Mouse (Mus musculus) liver, embryonic 13.5 days (tissue): ENCODE results near the gene Scrn1. TPM values are rescaled to one million over a fixed set of nuclear protein-coding genes. Genes with fewer than 3 reads are reported as not detected.

Source experiments
- ATAC-seq: fragments of 200-750 bp; cut with Nextera tagmentation; 2 replicates; pipeline ENCODE4 v1.8.0; 2017; ENCODE audit warnings: low read depth, mild to moderate bottlenecking, moderate number of reproducible peaks, moderate library complexity
- DNase-seq: peaks from one replicate; pipeline ENCODE4 v3.0.0; 2022
- H3K27ac ChIP-seq: fragments of 300-500 bp; sonication (generic); 2 replicates; pipeline ENCODE4 v1.5.1; 2015; ENCODE audit warnings: moderate library complexity, mild to moderate bottlenecking, inconsistent platforms
- H3K27me3 ChIP-seq: fragments of 300-500 bp; sonication (generic); 2 replicates; pipeline ENCODE4 v1.6.1; 2015; ENCODE audit warnings: mild to moderate bottlenecking, inconsistent platforms
- H3K36me3 ChIP-seq: fragments of 300-500 bp; sonication (generic); 2 replicates; pipeline ENCODE4 v1.6.1; 2015; ENCODE audit warnings: mild to moderate bottlenecking, inconsistent platforms
- H3K4me1 ChIP-seq: fragments of 300-500 bp; sonication (generic); replicated peaks from 2 replicates; pipeline ENCODE4 v1.6.1; 2015; ENCODE audit warnings: inconsistent platforms
- H3K4me2 ChIP-seq: fragments of 300-500 bp; sonication (generic); 2 replicates; pipeline ENCODE4 v1.6.1; 2015; ENCODE audit warnings: inconsistent platforms, mild to moderate bottlenecking, moderate library complexity
- H3K4me3 ChIP-seq: fragments of 300-500 bp; sonication (generic); replicated peaks from 2 replicates; pipeline ENCODE4 v1.5.1; 2015; ENCODE audit warnings: mild to moderate bottlenecking, inconsistent platforms
- H3K9ac ChIP-seq: fragments of 300-500 bp; sonication (generic); 2 replicates; pipeline ENCODE4 v1.6.1; 2015; ENCODE audit warnings: mild to moderate bottlenecking, inconsistent platforms
- H3K9me3 ChIP-seq: fragments of 300-500 bp; sonication (generic); replicated peaks from 2 replicates; pipeline ENCODE4 v1.6.1; 2016; ENCODE audit warnings: inconsistent platforms
- WGBS: fragments of 180-500 bp; shearing (Covaris S2); methylation state at CpG from one replicate; pipeline ENCODE4 v1.1.7; 2015; ENCODE audit not compliant: insufficient replicate concordance; 5-methylcytosine and 5-hydroxymethylcytosine counted together
- polyA plus RNA-seq: library from polyadenylated mRNA; unstranded; fragments of >200 nt; fragmentation: Nextera tagmentation; extraction: Ambion mirVana; gene quantifications from 2 replicates; pipeline ENCODE4 v1.2.1, GENCODE M21; 2015

The Scrn1 gene
- polyA plus RNA-seq, result 0.22 and 0.54 TPM in 2 replicates

DNA sequence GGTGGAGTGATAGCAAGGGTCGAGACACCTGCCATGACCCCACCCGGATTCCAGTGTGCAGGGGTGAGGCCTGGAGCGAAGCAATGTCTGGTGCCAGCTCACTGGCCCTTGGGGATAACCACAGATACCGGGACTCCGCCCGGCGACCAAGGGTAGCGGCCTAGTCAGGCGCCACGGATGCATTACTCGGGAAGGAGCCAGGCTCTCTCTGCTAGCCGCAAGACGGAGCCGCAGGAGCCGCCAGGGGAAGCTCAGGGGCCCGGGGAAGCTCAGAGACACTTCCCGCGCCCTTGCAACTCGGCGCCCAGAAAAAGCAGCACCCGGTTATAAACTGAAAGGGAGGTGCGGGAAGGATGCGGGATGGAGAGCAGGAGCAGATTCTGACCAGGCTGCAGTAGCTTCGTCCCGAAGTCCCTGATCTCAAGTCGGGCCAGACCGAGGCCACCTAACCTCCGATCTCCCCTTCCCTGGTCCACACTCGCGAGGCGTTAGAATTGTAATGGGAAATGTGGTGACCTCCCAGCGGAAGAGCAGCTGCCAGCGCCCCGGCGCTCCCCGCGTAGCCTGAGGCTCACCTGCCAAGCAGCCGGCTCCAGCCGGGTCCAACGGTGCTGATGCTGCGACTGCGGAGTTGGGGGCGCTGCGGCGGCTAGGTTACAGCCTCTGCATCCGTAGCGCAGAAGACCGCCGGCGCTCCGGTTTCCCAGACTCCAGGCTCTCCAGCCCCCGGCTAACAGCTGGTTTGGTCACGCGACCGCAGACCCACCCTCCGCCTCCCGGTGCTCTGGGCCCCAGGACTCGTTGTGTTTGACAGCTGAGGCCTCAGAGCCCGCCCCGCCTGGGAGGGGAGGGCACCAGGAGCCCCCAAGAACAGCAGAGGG, at the start of gene Scrn1:
TSS of gene Scrn1 (minus strand) at position 825 of the 881 bp plus-strand sequence.
- Histone ChIP-seq H3K4me3 (peak within 1 kb of the TSS; percentile 50), H3K9me3 (no peaks in the 10 kb centered on the region), H3K4me2 (peak within 1 kb of the TSS; percentile 69), H3K9ac (no peak within 1 kb of the TSS; the same call in 1 of the 2 replicates), H3K4me1 (peaks cover 13% of the 10 kb centered on the region), H3K27me3 (peaks cover 49% of the 10 kb centered on the region), H3K36me3 (no peaks in the 10 kb centered on the region), H3K27ac (no peak within 1 kb of the TSS)
- 1% methylated on average over 60 of the region's 60 CpGs for WGBS
- DNase-seq, result peak; percentile 2
- no peak for ATAC-seq

DNA sequence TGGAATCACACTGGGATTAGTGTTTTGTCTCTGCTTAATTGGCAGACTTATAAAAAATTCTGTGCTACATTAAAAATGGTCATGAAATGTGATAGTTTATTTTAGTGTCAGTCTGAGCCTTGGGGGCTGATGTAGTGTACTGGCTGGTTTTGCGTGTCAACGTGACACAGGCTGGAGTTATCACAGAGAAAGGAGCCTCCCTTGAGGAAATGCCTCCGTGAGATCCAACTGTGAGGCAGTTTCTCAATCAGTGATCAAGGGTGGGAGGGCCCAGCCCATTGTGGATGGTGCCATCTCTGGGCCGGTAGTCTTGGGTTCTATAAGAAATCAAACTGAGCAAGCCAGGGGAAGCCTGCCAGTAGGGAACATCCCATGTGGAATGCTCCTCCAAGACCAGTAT, 40.0 kb upstream of the Scrn1 start:
- 46% methylated on average over 4 of the region's 4 CpGs for WGBS
- H3K4me2 ChIP-seq, result no peak overlapping the region
- peaks cover 2% of the 10 kb centered on the region; the same call in 1 of the 2 replicates for H3K4me1 ChIP-seq
- H3K9ac ChIP-seq, result no peak overlapping the region
- H3K27me3 ChIP-seq, result no peaks in the 10 kb centered on the region
- ATAC-seq, result no peak
- no peak overlapping the region for H3K27ac ChIP-seq
- no peak for DNase-seq
- no peaks in the 10 kb centered on the region for H3K9me3 ChIP-seq
- H3K36me3 ChIP-seq, result no peaks in the 10 kb centered on the region
- no peak overlapping the region for H3K4me3 ChIP-seq

DNA sequence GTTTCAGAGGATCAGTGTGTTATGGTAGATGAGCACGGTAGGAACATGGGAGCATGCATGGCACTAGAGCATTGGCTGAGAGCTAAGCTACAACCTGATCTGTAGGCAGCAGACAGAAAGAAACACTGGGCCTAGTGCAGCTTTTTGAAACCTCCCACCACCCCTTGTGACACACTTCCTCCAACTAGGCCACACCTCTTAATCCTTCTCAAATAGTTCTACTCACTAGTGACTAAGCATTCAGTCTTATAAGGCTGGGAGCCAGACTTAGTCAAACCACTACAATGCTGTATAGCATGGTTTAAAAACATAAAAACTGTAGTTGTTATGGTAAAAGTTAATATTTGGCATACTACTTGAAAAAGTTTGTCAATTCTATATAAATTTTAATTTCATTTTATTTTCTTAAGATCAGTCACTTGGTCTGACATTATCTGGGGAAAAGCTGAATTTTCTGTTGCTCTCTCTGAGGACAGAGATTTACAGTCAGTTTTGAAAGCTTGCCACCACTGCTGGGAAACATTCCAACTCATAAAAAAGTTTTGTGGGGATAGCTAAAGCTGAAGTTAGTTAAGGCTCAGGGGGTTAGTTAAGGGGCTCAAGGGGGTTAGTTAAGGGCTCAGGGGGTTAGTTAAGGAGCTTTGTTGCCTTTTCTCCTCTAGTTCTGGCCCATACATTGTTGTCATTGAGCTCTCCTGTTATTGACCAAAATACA, 37.9 kb upstream of the Scrn1 start:
- no peak for ATAC-seq
- H3K4me1 ChIP-seq, result peaks cover 7% of the 10 kb centered on the region
- no peak overlapping the region for H3K27ac ChIP-seq
- no peaks in the 10 kb centered on the region for H3K36me3 ChIP-seq
- WGBS, result 82% methylated on average over 1 of the region's 1 CpGs
- H3K9me3 ChIP-seq, result no peaks in the 10 kb centered on the region
- no peaks in the 10 kb centered on the region for H3K27me3 ChIP-seq
- DNase-seq, result no peak
- H3K9ac ChIP-seq, result no peak overlapping the region
- H3K4me3 ChIP-seq, result no peak overlapping the region
- H3K4me2 ChIP-seq, result no peak overlapping the region

DNA sequence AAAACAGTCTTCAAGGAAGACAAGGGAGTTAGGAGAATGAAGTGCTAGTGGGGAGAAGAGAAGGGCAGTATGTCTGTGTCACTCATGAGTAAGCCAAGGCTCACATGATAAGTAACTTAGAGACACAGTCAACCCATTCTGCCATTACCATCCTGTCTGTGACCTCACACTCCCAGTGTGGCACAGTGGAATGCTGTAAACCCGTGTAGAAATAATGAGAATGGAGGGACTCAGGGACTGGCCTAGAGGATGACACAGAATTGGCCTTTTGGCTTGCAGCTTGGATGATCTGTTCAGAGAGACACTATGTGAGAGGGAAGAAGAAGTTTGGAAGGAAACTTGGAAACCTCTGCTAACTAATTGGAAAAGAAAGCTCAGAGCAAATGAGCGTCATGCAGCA, 36.6 kb upstream of the Scrn1 start:
- H3K9ac ChIP-seq, result no peak overlapping the region
- H3K27me3 ChIP-seq, result no peaks in the 10 kb centered on the region
- H3K27ac ChIP-seq, result no peak overlapping the region
- ATAC-seq (no peak), DNase-seq (no peak)
- H3K4me2 ChIP-seq, result no peak overlapping the region
- no peak overlapping the region for H3K4me3 ChIP-seq
- 74% methylated on average over 2 of the region's 2 CpGs for WGBS
- no peaks in the 10 kb centered on the region for H3K36me3 ChIP-seq
- peaks cover 7% of the 10 kb centered on the region for H3K4me1 ChIP-seq
- H3K9me3 ChIP-seq, result no peaks in the 10 kb centered on the region

DNA sequence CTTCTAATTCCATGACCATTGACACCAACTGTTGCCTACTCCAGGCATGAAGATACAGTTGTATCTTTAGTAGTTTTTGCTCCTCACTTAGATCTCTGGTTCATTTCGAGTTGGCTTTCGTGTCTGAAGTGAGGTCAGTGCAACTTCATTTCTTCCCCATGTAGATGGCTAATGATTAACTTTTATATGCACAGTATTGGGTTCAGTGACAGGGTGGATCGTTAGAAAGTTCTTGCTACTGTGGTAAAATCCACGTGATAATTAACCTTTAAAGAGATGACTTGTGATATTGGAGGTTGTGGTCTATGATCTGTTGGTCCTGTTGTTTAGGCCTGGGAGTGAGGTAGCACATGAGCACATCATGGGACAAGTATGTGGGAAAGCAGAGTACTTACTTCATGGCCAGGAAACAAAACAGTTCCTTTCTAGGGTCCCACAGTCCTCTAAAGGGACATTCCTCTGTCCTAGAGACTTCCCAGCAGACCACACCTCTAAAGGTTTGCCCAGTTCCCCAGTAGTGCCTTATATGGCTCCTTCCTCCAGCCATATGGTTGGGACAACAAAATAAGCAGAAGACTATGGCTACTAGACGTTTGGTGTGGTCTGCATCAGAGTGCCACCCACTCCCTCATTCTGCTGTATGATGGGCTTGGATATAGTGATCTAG, 34.5 kb upstream of the Scrn1 start:
- Histone ChIP-seq H3K9me3 (no peaks in the 10 kb centered on the region), H3K9ac (no peak overlapping the region), H3K36me3 (no peaks in the 10 kb centered on the region), H3K4me3 (no peak overlapping the region), H3K27ac (no peak overlapping the region; the same call in 1 of the 2 replicates), H3K4me2 (no peak overlapping the region), H3K27me3 (peaks cover 10% of the 10 kb centered on the region), H3K4me1 (peaks cover 12% of the 10 kb centered on the region)
- ATAC-seq, result 0 out of 2 replicates have a peak, but pooled peaks have one; percentile 26
- DNase-seq, result no peak
- WGBS, result 50% methylated on average over 5 of the region's 5 CpGs

DNA sequence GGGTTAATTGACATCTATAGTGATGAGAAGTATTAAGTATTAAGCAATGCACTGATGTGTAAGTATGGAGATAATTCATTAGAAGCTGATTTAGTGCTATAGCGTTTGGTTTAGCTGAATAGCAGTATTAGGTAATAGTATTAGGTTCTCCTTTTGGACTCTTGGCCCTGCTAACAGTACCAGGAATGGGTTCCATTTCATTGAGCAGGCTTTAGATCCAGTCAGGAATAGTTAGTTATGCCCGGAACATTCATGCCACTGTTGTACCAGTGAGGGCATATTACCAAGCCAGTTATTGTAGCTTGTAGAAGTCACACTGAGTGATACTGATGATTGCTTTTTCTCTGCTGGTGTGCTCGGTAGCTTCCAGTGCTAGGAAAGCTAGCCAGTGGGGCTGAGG, 31.4 kb upstream of the Scrn1 start:
- no peaks in the 10 kb centered on the region for H3K9me3 ChIP-seq
- no peak overlapping the region for H3K27ac ChIP-seq
- WGBS, result 71% methylated on average over 3 of the region's 3 CpGs
- H3K4me2 ChIP-seq, result no peak overlapping the region
- H3K36me3 ChIP-seq, result no peaks in the 10 kb centered on the region
- no peak overlapping the region for H3K4me3 ChIP-seq
- peaks cover 16% of the 10 kb centered on the region for H3K27me3 ChIP-seq
- peaks cover 34% of the 10 kb centered on the region for H3K4me1 ChIP-seq
- DNase-seq (no peak), ATAC-seq (no peak)
- H3K9ac ChIP-seq, result no peak overlapping the region

DNA sequence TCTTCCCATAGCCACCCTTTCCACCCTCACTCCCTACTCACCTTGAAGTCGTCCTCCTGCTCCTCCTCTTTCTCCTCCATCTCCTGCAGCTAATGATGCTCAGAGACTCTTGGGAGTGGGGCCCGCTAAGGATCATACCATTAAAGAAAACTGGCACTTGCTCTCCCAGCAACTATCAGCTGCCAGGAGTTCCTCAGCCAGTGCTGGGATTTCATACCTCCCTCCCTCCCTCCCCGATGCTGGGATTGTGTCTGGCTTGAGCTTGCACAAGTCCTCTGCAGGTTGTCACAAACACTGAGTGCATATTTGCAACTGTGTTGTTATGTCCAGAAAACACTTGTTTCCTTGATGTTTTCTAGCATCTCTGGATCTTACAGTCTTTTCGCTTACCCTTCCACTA, 30.9 kb upstream of the Scrn1 start, which contains the start of gene Fkbp14:
TSS of gene Fkbp14 (minus strand) at position 101 of the 400 bp plus-strand sequence.
- WGBS, result 67% methylated on average over 4 of the region's 4 CpGs
- Histone ChIP-seq H3K9me3 (no peaks in the 10 kb centered on the region), H3K4me2 (peak within 1 kb of the TSS; percentile 96), H3K36me3 (no peaks in the 10 kb centered on the region), H3K27ac (no peak within 1 kb of the TSS), H3K4me3 (peak within 1 kb of the TSS; percentile 78; the same call in 1 of the 2 replicates), H3K4me1 (peaks cover 34% of the 10 kb centered on the region), H3K27me3 (peaks cover 16% of the 10 kb centered on the region), H3K9ac (0 out of 2 replicates have a peak within 1 kb of the TSS, but pooled peaks have one; percentile 82)
- no peak for DNase-seq
- no peak for ATAC-seq

DNA sequence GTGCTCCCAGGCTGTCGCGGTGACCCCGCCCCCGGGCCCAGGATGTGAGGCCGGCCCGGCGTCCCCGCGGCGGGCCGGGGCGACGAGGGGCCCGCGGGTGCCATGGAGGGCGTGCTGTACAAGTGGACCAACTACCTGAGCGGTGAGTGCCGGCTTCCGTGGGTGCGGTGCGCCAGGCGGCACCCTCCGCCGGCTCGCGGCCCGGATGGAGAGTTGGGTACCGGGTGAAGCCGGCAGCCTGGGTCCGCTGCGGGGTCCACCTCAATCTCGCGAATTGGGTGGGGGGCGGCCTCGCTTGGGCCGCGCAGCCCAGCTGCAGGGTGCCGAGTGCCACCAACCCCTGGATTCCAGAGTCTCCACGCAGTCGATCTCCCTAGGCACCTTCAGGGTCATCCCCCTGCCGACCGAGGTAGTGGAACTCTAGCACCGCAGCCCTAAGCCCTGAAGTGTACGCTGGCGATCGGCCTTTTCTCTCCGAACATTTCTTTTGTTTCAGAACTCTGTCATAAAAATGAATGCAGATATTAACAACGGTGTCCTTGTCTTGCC, 29.1 kb upstream of the Scrn1 start:
- Histone ChIP-seq H3K36me3 (no peaks in the 10 kb centered on the region), H3K9me3 (no peaks in the 10 kb centered on the region), H3K4me3 (peak overlapping the region; percentile 78), H3K27ac (peak overlapping the region; percentile 32; the same call in 1 of the 2 replicates), H3K4me2 (peak overlapping the region; percentile 96), H3K4me1 (peaks cover 37% of the 10 kb centered on the region), H3K27me3 (peaks cover 16% of the 10 kb centered on the region), H3K9ac (peak overlapping the region; percentile 82)
- no peak for DNase-seq
- WGBS, result under 1% methylated on average over 48 of the region's 48 CpGs
- ATAC-seq, result 0 out of 2 replicates have a peak, but pooled peaks have one; percentile 10

DNA sequence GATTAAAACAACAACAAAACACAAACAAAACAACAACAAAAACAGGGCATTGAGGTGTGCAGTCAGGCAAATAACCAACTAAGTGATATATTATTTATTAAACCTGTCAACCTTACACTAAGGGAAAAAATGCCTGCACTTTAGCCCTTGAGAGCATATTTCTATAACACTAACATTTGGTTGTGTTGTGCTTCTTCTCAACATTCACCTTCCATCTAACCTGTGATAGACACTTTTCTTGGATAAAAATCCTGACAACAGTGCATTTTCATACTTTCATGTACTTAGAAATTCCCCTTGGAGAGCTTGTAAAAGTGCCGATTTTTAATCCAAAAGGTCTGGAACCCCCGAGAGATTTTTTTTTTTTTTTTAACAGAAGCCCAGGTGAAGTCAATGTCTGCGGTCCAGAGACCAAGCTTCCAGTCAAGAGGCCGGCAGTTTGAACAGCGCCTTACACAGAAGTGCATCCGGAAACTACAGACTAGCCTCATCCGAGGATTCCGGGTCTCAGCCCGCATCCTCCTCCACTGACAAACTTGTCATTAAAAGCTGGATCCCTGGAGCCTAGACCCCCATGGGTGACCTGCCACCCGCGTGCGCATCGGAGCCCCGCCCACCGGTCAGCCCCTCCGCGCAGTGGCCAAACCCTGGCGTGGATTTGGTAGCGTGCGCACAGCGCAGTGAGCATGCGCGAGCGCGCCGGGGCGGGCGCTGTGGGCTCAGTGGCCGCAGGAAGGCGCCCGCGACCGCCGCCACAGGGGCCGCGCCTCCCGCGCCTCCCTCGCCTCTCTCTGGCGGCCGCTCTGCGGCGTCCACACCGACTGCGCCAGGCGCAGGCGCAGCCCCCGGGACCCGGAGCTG, 28.4 kb upstream of the Scrn1 start, which contains the start of gene Plekha8:
TSS of gene Plekha8 (plus strand) at position 643 of the 861 bp plus-strand sequence.
- H3K27me3 ChIP-seq, result peaks cover 16% of the 10 kb centered on the region
- DNase-seq (peak; percentile 86), ATAC-seq (peak; percentile 90)
- H3K4me2 ChIP-seq, result peak within 1 kb of the TSS; percentile 96
- H3K27ac ChIP-seq, result peak within 1 kb of the TSS; percentile 32; the same call in 1 of the 2 replicates
- H3K9me3 ChIP-seq, result no peaks in the 10 kb centered on the region
- no peaks in the 10 kb centered on the region for H3K36me3 ChIP-seq
- peaks cover 37% of the 10 kb centered on the region for H3K4me1 ChIP-seq
- WGBS, result 1% methylated on average over 49 of the region's 49 CpGs
- peak within 1 kb of the TSS; percentile 82 for H3K9ac ChIP-seq
- peak within 1 kb of the TSS; percentile 78 for H3K4me3 ChIP-seq
